Mouse (Mus musculus) right cerebral cortex, postnatal 4 days (tissue): ENCODE data around the gene Gm14418.
"Not testable (repeated sequence)": the region's sequence is repeated elsewhere in the genome, so short reads cannot be mapped to it uniquely, and the experiment has no call there.

Experiments
- DNase-seq: peaks from one replicate; pipeline ENCODE4 v3.0.0-alpha.2; 2022

Gm14418 gene

GRCm38 (mm10) chr2:177398096-177398495 lies at the start of gene Gm14418:
Gene Gm14418 (minus strand): TSS chr2:177398320.
- not testable (repeated sequence) for DNase-seq
